Mouse (Mus musculus) cerebellum, postnatal 25 days (tissue): ENCODE measurements around the gene Mrps18c.
A peak's percentile ranks its signal among the peaks of the same experiment; 100 is the strongest.

ENCODE experiments used
- DNase-seq, 2 experiments: peaks; one replicate each; pipeline ENCODE4 v3.0.0; 2021; ENCODE audit warnings: mixed read lengths in 2 of 2

Gene Mrps18c

GRCm38 (mm10) chr5:100798165-100798860, at the start of gene Mrps18c, which contains the start of gene Helq:
Gene Mrps18c (plus strand): TSS chr5:100798627.
Gene Helq (minus strand): TSS chr5:100798598.
- DNase-seq: peak; percentile 95 to 97

DNA sequence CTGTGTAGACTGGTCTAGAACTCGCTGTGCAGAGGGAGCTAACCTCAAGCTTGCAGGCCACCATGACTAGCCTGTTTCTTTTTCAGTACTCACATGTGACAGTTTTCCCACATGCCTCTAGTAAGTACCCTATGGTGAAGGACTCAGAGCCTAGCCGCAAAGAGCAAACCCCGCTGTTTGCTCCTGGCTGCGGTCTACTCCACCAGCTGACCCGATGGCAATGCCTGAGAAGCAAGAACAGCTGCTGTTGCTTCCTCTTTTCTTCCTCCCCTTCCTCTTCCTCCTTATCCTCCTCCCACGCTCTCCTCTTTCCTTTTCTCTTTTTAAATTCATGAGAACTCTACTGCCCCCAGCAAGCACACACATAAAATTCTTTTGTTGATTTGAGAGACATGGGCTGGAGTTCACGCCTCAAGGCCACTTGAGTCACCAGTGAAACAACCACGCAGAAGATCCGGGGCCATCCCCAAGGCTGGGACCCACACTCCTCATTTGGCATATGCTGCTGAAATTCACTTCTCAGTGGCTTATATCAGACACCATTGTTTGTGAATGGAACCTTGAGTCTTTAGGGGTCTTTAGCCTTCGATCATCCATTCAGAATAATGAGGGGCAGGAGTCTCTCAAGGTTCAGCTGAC, 47.7 kb upstream of the Mrps18c start:
- no peak for DNase-seq

DNA sequence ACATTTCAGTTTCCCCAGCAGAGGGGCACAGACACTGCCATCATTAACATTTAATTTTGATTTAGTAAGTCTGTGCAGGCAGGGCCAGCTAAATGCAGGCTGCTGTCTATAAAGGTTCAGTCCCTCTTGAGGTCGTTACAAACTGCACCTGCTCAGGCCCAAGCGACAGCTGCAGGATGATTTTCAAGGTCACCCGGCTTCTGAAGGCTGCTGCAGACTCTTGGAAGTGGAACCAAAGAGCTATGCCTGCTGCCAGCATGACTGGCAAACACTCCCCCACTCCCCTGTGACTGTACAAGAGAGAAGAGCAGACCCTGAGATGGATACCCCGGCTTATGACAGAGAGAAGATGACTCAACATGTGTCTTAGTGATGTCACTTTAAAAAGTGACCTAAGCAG, 46.8 kb upstream of the Mrps18c start:
- no peak for DNase-seq

GRCm38 (mm10) chr5:100753407-100753806, 45.0 kb upstream of the Mrps18c start:
- DNase-seq: peak in 1 of 2 experiments; percentile 70

DNA sequence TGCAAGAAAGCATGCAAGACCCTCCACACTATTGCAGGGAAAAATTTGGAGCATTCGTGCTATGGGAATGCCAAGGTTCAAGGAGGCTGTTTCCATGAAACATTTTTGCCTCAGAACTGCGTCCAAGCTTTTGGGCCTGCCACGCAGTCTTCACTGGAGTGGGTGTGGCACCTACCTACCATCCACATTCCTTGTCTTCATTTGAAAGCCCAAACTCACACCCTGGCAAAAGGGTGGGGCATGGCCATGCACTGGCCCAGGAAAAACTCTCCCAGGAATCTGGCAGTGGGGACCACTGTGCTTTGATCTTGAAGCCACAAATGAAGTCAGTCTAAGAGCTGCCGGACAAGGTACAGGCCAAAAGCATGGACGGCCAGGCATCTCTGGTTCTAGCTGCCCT, 40.3 kb upstream of the Mrps18c start:
- no peak for DNase-seq

GRCm38 (mm10) chr5:100760049-100760663, 38.3 kb upstream of the Mrps18c start:
- DNase-seq: no peak

GRCm38 (mm10) chr5:100761736-100762135, 36.7 kb upstream of the Mrps18c start:
- no peak for DNase-seq

GRCm38 (mm10) chr5:100766026-100766425, 32.4 kb upstream of the Mrps18c start:
- DNase-seq: no peak

- DNase-seq: no peak
Measured at GRCm38 (mm10) chr5:100771575-100771974, 26.9 kb upstream of the Mrps18c start.

DNA sequence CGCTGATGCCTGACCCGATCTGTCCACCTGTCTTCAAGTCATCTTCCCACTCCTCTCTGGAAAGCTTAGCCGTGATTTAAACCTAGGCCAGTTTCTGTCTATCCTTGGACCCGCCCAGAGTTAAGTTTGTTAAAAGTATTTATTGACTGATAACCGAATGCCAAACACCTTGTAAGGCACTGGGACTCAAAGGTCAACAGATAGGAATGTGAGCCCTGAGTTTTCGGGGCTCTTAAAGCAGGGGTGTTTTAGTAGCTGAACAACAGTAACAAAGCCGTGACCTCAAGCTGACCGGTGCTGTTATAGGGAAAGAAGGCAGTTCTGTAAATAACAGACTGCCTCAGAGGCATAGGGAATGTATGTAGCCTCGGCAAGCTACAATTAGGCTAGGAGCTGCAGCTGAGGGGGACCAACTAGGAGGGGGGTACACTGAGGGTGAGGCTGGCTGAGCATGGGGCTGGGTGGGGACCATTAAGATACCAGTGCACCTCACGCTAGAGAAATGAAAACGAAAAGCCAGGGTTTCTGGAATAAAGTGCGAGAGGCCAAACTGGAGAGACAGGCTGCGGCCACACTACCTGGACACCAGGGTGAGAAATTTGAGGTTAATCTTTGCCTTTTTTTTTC, 22.5 kb upstream of the Mrps18c start:
- no peak for DNase-seq

- DNase-seq: no peak
Measured at GRCm38 (mm10) chr5:100776900-100777299, 21.5 kb upstream of the Mrps18c start.

- no peak for DNase-seq
Measured at GRCm38 (mm10) chr5:100779002-100779401, 19.4 kb upstream of the Mrps18c start.

DNA sequence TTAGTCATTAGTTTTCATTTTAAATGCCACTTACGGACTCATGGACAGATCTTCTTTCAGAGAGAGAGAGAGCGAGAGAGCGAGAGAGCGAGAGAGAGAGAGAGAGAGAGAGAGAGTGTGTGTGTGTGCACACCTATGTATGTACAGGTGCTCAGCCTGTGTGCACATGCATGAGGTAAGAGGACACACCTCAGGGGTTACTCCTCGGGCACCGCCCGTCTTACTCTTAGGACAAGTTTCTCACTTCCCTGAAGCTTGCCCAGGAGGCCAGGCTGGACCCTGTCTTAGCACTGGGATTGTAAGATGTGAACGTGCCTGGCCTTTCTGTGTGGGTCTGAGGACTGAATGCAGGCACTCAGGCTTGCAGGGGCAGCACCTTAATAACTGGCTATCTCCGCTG, 10.9 kb upstream of the Mrps18c start:
- DNase-seq: no peak

GRCm38 (mm10) chr5:100792261-100792660, 6.2 kb upstream of the Mrps18c start:
- no peak for DNase-seq

DNA sequence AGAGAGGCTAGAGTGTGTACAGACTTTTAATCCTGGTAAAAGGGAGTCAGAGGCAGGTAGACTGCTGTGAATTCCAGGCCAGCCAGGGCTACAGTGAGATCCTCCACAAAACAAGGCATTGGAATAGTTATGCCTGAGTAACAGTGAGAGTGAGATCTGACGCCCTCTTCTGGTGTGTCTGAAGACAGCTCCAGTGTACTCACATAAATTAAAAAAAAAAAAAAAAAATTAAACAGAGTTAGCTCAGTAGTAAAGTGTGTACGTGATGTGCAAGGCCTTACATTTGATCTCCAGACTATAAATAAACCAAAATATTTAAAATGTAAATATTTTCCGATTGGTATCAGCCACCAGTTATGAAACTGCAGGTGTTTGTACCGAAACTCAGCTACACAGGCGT, 4.3 kb upstream of the Mrps18c start:
- DNase-seq: no peak

DNA sequence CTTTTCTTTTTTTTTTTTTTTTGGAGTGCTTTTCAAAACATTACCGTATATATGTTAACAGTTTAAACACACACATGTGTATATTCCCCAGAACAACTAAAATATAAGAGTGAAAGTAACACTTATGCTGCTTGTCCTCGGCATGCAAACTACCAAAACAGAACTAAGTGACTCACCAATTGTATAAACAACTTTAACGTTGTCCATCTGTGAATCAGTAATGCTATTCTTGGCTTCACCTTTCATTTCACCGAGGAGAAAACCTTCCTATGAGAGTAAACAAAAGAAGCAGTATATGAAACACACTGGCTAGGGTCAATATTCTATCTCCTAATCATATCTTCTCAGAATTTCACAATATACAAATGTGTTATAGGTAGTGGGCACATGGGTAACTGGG, 19.9 kb downstream of the Mrps18c start:
- DNase-seq: no peak

GRCm38 (mm10) chr5:100819568-100820480, 21.4 kb downstream of the Mrps18c start:
- DNase-seq: peak in 1 of 2 experiments; percentile 17

- peak; percentile 90 to 94 for DNase-seq
Measured at GRCm38 (mm10) chr5:100820483-100821184, 22.2 kb downstream of the Mrps18c start, which contains the start of gene Abraxas1. Gene Abraxas1 (minus strand): TSS chr5:100820965.

DNA sequence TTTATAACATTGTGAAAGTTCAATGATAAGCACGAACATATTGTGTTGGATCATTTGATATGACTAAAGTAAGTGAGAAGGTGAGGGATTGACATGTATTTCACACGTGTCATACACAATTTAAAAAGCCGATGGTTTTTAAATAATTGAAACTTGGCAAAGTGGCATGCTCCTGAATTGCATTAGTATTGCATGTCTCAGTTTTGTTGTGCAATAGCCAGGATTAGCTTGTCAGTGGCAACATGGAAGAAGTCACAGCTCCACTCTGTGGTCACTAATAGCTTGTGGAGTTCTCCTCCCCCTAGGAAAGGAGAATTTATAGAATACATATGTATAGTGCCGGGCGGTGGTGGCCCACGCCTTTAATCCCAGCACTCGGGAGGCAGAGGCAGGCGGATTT, 22.9 kb downstream of the Mrps18c start:
- DNase-seq: no peak

GRCm38 (mm10) chr5:100822826-100823225, 24.4 kb downstream of the Mrps18c start:
- no peak for DNase-seq

- DNase-seq: no peak
Measured at GRCm38 (mm10) chr5:100825975-100826374, 27.5 kb downstream of the Mrps18c start.

DNA sequence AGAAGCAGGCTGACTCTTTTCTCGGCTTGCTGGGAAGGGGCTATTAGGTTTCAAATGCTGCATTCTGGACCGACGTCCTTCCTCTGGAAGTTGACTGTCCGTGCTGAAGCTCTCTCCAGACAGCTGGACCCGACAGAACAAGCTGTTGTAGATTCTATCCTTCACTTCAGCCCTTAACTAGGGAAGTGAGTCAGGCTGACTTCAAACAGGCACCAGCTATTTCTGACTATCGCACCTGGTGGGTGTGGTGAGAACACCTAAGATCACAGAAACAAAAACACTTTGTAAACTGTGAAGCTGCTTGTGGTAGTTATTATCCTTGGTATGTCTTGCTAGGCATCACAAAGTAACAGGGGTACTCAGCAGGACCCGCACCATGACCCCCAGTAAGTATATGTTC, 28.1 kb downstream of the Mrps18c start:
- no peak for DNase-seq
